Mouse (Mus musculus) C2C12 (cell line): ENCODE measurements at regions not wholly inside any gene's neighbourhood (a gene's known extent, or its start where the extent isn't known, plus 50 kb on each side); places are given as distances from the start of the nearest gene placed in this dataset.

Source experiments
- CTCF ChIP-seq: IDR thresholded peaks from one replicate; pipeline ENCODE4 v1.5.1; 2011; ENCODE audit not compliant: control insufficient read depth, insufficient read depth, insufficient read length
- FOSL1 ChIP-seq: IDR thresholded peaks from one replicate; pipeline ENCODE4 v1.8.0; 2011; ENCODE audit warnings: mild to moderate bottlenecking, low read length; ENCODE audit not compliant: poor library complexity, insufficient read depth, severe bottlenecking
- USF1 ChIP-seq: IDR thresholded peaks from one replicate; pipeline ENCODE4 v1.6.1; 2011; ENCODE audit warnings: low read depth, mild to moderate bottlenecking, control low read depth, moderate library complexity

- TF ChIP-seq USF1 (no peak), CTCF (no peak), FOSL1 (no peak)
Measured at GRCm38 (mm10) chr13:78795228-78795627, 595.7 kb upstream of the Nr2f1 start.
